Mouse (Mus musculus): Measurements from ENCODE around the gene Abhd12. TPM values are rescaled to one million over a fixed set of nuclear protein-coding genes. Genes with fewer than 3 reads are reported as not detected.

Abhd12 gene
- total and polyA plus RNA-seq, 3 experiments, result 17.2 to 24.5 (median 23.9) TPM

DNA sequence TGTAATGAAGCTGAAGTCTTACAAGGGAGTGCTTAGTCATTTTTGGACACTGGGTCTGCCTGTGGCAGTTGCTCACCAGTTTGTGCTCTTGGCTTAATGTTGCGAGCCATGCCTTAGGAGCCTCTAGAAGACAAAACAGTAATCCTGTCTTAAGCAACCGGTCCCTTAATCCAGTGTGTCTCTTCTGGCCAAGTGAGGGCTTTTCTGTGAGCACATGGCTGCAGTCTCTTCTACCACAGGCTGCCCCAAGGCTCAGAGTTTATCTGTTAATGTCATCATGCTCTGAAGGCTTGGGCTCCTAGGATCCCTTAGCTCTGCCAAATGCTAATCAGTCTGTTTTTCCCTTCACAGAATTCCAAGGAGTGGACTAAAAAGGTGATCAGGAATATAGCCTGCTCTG, 74.5 kb downstream of the Abhd12 start:
- ATAC-seq (ENCODE audit: extremely low read depth, insufficient number of reproducible peaks, low FRiP score, poor library complexity, severe bottlenecking) (no peak), DNase-seq (ENCODE audit: low spot score) (no peak)
- no peak for TF ChIP-seq POLR2AphosphoS5 (IDR thresholded peaks at IDR 0.05; ENCODE audit: insufficient replicate concordance, low read depth, low read length)
- TF ChIP-seq TAL1 (conservative IDR thresholded peaks at IDR 0.05; ENCODE audit: low read depth, low read length), result no peak
- TF ChIP-seq CTCF (IDR thresholded peaks at IDR 0.05; ENCODE audit: low read depth, low read length), result no peak
- TF ChIP-seq GATA1 (IDR thresholded peaks at IDR 0.05; ENCODE audit: borderline replicate concordance, low read length), result no peak
- Histone ChIP-seq H3K27me3 (ENCODE audit: insufficient read depth, low read length) (no peaks in the 10 kb centered on the region), H3K36me3 (replicated peaks) (peaks cover 92% of the 10 kb centered on the region), H3K4me3 (ENCODE audit: low read depth, low read length) (no peak overlapping the region), H3K9me3 (replicated peaks) (no peaks in the 10 kb centered on the region), H3K4me1 (ENCODE audit: insufficient read depth, low read depth, low read length) (no peaks in the 10 kb centered on the region)

DNA sequence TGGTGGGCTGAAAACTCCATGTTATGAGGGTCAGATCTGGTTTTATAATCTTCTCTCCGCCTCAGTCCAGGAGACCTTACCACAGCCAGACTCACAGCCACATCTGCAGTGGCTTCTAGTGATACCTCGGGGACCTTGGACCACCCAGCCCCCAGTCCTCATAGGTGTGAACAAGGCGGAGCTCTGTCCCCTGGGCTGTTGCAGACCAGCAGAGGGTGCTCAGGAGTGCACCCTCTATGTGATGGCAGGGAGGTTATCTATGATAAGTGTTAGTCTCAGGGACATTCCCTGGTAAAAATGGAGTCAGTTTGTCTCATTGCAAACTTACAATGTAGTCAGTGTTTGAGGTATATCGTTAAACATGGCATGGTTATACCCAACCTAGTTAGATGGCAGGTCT, 75.9 kb downstream of the Abhd12 start:
- DNase-seq (ENCODE audit: low spot score) (no peak), ATAC-seq (ENCODE audit: extremely low read depth, insufficient number of reproducible peaks, low FRiP score, poor library complexity, severe bottlenecking) (no peak)
- Histone ChIP-seq H3K36me3 (replicated peaks) (peaks cover 87% of the 10 kb centered on the region), H3K4me3 (ENCODE audit: low read depth, low read length) (no peak overlapping the region), H3K27me3 (ENCODE audit: insufficient read depth, low read length) (no peaks in the 10 kb centered on the region), H3K4me1 (ENCODE audit: insufficient read depth, low read depth, low read length) (no peaks in the 10 kb centered on the region), H3K9me3 (replicated peaks) (no peaks in the 10 kb centered on the region)
- TF ChIP-seq POLR2AphosphoS5 (IDR thresholded peaks at IDR 0.05; ENCODE audit: insufficient replicate concordance, low read depth, low read length), result no peak
- no peak for TF ChIP-seq GATA1 (IDR thresholded peaks at IDR 0.05; ENCODE audit: borderline replicate concordance, low read length)
- no peak for TF ChIP-seq TAL1 (conservative IDR thresholded peaks at IDR 0.05; ENCODE audit: low read depth, low read length)
- no peak for TF ChIP-seq CTCF (IDR thresholded peaks at IDR 0.05; ENCODE audit: low read depth, low read length)
- no peak for TF ChIP-seq GATA2 (IDR thresholded peaks at IDR 0.05; ENCODE audit: borderline replicate concordance, low read depth, low read length)

DNA sequence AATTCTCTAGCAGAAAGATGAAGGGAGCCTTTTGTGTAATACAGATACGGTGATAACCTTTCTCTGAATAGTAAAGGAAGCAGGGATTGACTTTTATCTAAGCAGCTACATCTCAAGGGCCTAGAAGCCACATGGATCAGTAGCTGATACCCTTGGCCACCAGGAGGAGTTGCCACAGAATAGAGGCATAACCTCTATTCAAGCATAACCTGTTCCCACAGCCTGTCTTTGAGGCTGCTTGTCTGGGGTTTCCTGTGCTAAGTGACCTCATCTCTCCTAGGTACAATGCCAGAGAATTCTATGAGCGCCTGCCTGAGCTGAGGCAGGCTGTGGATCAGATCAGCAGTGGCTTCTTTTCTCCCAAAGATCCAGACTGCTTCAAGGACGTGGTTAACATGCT, 76.4 kb downstream of the Abhd12 start:
- TF ChIP-seq TAL1 (conservative IDR thresholded peaks at IDR 0.05; ENCODE audit: low read depth, low read length), result no peak
- TF ChIP-seq CTCF (IDR thresholded peaks at IDR 0.05; ENCODE audit: low read depth, low read length), result no peak
- ATAC-seq (ENCODE audit: extremely low read depth, insufficient number of reproducible peaks, low FRiP score, poor library complexity, severe bottlenecking) (no peak), DNase-seq (ENCODE audit: low spot score) (no peak)
- Histone ChIP-seq H3K4me3 (ENCODE audit: low read depth, low read length) (no peak overlapping the region), H3K4me1 (ENCODE audit: insufficient read depth, low read depth, low read length) (no peaks in the 10 kb centered on the region), H3K27me3 (ENCODE audit: insufficient read depth, low read length) (no peaks in the 10 kb centered on the region), H3K36me3 (replicated peaks) (peaks cover 85% of the 10 kb centered on the region), H3K9me3 (replicated peaks) (no peaks in the 10 kb centered on the region)

DNA sequence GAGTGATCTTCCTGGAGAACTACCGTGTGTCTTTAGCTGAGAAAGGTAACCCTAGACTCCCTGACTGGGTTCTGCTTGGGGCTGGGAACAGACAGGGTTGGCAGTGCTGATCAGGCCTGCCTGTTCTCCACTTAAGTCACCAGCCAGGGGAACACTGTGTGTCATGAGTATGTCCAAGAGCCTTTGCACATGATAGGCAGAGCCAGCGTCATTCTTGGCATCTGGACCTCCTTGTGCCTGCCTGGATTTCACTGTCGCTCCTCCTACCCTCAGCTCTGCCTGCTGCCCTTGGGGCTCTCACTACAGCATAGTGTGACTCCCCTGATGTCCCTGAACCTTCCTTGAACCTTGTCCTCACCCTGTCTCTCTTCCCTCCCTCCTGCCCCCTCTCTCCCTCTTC, 78.1 kb downstream of the Abhd12 start:
- Histone ChIP-seq H3K9me3 (replicated peaks) (no peaks in the 10 kb centered on the region), H3K27me3 (ENCODE audit: insufficient read depth, low read length) (no peaks in the 10 kb centered on the region), H3K4me1 (ENCODE audit: insufficient read depth, low read depth, low read length) (no peaks in the 10 kb centered on the region), H3K36me3 (replicated peaks) (peaks cover 75% of the 10 kb centered on the region), H3K4me3 (ENCODE audit: low read depth, low read length) (no peak overlapping the region)
- ATAC-seq (ENCODE audit: extremely low read depth, insufficient number of reproducible peaks, low FRiP score, poor library complexity, severe bottlenecking) (no peak), DNase-seq (ENCODE audit: low spot score) (no peak)
- TF ChIP-seq GATA2 (IDR thresholded peaks at IDR 0.05; ENCODE audit: borderline replicate concordance, low read depth, low read length) (no peak), GATA1 (IDR thresholded peaks at IDR 0.05; ENCODE audit: borderline replicate concordance, low read length) (no peak), CTCF (IDR thresholded peaks at IDR 0.05; ENCODE audit: low read depth, low read length) (no peak), TAL1 (conservative IDR thresholded peaks at IDR 0.05; ENCODE audit: low read depth, low read length) (no peak), POLR2AphosphoS5 (IDR thresholded peaks at IDR 0.05; ENCODE audit: insufficient replicate concordance, low read depth, low read length) (no peak)

DNA sequence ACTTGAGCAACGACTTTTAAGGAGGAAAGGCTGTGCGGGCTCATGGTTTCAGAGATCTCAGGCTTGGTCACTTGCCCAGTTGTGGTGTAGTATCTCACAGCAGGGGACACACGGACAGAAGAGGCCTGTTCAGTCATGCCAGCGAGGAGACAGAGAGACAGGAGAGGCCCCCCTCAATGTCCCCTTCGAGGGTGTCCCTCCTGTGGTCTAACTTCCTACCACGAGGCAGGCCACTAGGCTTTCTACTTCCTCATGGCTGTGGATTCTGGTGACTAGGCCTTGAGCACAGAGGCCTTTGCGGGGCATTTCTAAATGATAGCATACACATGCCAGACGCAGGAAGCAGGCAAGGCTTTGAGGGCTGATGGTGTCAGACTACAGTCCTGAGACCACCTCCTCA, 81.6 kb downstream of the Abhd12 start:
- Histone ChIP-seq H3K4me3 (ENCODE audit: low read depth, low read length) (no peak overlapping the region), H3K4me1 (ENCODE audit: insufficient read depth, low read depth, low read length) (no peaks in the 10 kb centered on the region; the same call in 1 of the 2 replicates), H3K27me3 (ENCODE audit: insufficient read depth, low read length) (no peaks in the 10 kb centered on the region), H3K36me3 (replicated peaks) (peaks cover 63% of the 10 kb centered on the region), H3K9me3 (replicated peaks) (no peaks in the 10 kb centered on the region)
- ATAC-seq (ENCODE audit: extremely low read depth, insufficient number of reproducible peaks, low FRiP score, poor library complexity, severe bottlenecking) (no peak), DNase-seq (ENCODE audit: low spot score) (no peak)
- TF ChIP-seq GATA2 (IDR thresholded peaks at IDR 0.05; ENCODE audit: borderline replicate concordance, low read depth, low read length), result no peak
- no peak for TF ChIP-seq TAL1 (conservative IDR thresholded peaks at IDR 0.05; ENCODE audit: low read depth, low read length)
- no peak for TF ChIP-seq GATA1 (IDR thresholded peaks at IDR 0.05; ENCODE audit: borderline replicate concordance, low read length)
- no peak for TF ChIP-seq POLR2AphosphoS5 (IDR thresholded peaks at IDR 0.05; ENCODE audit: insufficient replicate concordance, low read depth, low read length)
- no peak for TF ChIP-seq CTCF (IDR thresholded peaks at IDR 0.05; ENCODE audit: low read depth, low read length)

DNA sequence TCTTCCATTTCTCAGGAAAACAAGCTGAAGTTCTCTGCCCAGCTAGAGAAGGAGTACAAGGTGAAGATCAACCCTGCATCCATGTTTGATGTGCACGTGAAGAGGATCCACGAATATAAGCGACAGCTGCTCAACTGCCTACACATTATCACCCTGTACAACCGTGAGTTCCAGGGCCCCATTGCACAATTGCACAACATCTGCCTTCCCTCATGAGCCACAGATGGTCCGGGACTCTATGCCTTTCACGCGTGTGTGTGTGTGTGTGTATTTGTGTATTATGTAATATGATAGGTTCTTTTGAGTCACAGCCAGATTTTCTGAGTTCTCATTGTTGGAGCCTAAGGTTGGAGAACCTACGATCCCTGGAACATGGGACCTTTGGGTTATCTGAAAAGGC, 83.8 kb downstream of the Abhd12 start:
- Histone ChIP-seq H3K9me3 (replicated peaks) (no peaks in the 10 kb centered on the region), H3K36me3 (replicated peaks) (peaks cover 59% of the 10 kb centered on the region), H3K27me3 (ENCODE audit: insufficient read depth, low read length) (no peaks in the 10 kb centered on the region), H3K4me1 (ENCODE audit: insufficient read depth, low read depth, low read length) (no peaks in the 10 kb centered on the region; the same call in 1 of the 2 replicates), H3K4me3 (ENCODE audit: low read depth, low read length) (no peak overlapping the region)
- DNase-seq (ENCODE audit: low spot score) (no peak), ATAC-seq (ENCODE audit: extremely low read depth, insufficient number of reproducible peaks, low FRiP score, poor library complexity, severe bottlenecking) (no peak)
- TF ChIP-seq CTCF (IDR thresholded peaks at IDR 0.05; ENCODE audit: low read depth, low read length) (no peak), GATA2 (IDR thresholded peaks at IDR 0.05; ENCODE audit: borderline replicate concordance, low read depth, low read length) (no peak), POLR2AphosphoS5 (IDR thresholded peaks at IDR 0.05; ENCODE audit: insufficient replicate concordance, low read depth, low read length) (no peak), GATA1 (IDR thresholded peaks at IDR 0.05; ENCODE audit: borderline replicate concordance, low read length) (no peak), TAL1 (conservative IDR thresholded peaks at IDR 0.05; ENCODE audit: low read depth, low read length) (no peak)

DNA sequence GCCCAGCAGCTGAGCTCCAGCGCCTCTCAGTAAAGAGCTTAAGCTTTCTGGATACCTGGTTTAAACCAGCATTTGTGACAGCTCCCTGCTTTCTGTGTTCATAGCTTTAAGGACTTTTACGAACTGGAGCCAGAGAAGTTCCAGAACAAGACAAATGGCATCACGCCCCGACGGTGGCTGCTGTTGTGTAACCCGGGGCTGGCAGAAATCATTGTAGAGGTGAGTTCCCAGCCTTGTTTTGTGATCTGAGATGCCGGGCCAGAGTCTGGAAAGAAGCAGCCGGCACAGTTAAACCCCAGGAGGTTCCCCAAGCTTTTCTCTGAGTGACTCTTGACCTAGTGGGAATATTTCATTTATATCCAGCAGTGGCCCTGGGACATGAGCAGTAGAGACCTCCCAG, 85.8 kb downstream of the Abhd12 start:
- no peak for DNase-seq (ENCODE audit: low spot score)
- Histone ChIP-seq H3K4me3 (ENCODE audit: low read depth, low read length) (no peak overlapping the region), H3K9me3 (replicated peaks) (no peaks in the 10 kb centered on the region), H3K4me1 (ENCODE audit: insufficient read depth, low read depth, low read length) (no peaks in the 10 kb centered on the region; the same call in 1 of the 2 replicates), H3K27me3 (ENCODE audit: insufficient read depth, low read length) (no peaks in the 10 kb centered on the region), H3K36me3 (replicated peaks) (peaks cover 65% of the 10 kb centered on the region)
- TF ChIP-seq GATA1 (IDR thresholded peaks at IDR 0.05; ENCODE audit: borderline replicate concordance, low read length), result no peak
- TF ChIP-seq TAL1 (conservative IDR thresholded peaks at IDR 0.05; ENCODE audit: low read depth, low read length), result no peak
- no peak for TF ChIP-seq GATA2 (IDR thresholded peaks at IDR 0.05; ENCODE audit: borderline replicate concordance, low read depth, low read length)
- no peak for TF ChIP-seq POLR2AphosphoS5 (IDR thresholded peaks at IDR 0.05; ENCODE audit: insufficient replicate concordance, low read depth, low read length)
- no peak for TF ChIP-seq CTCF (IDR thresholded peaks at IDR 0.05; ENCODE audit: low read depth, low read length)
- no peak for ATAC-seq (ENCODE audit: extremely low read depth, insufficient number of reproducible peaks, low FRiP score, poor library complexity, severe bottlenecking)
